Mouse (Mus musculus) C2C12 (cell line): ENCODE measurements around the gene Frmd4a. TPM values are rescaled to one million over a fixed set of nuclear protein-coding genes. Genes with fewer than 3 reads are reported as not detected.

Experiments
- H3K27me3 ChIP-seq: one replicate; pipeline ENCODE4 v1.6.1; 2011; ENCODE audit not compliant: control insufficient read depth, insufficient read depth, insufficient read length
- H3K36me3 ChIP-seq: one replicate; pipeline ENCODE4 v1.6.1; 2011; ENCODE audit not compliant: control insufficient read depth, insufficient read depth
- H3K4me3 ChIP-seq: one replicate; pipeline ENCODE4 v1.5.1; 2011; ENCODE audit warnings: mild to moderate bottlenecking, control low read depth; ENCODE audit not compliant: poor library complexity, insufficient read depth, severe bottlenecking
- H3K79me2 ChIP-seq: one replicate; pipeline ENCODE4 v1.6.1; 2011; ENCODE audit not compliant: control insufficient read depth, insufficient read depth
- H3K79me3 ChIP-seq: one replicate; pipeline ENCODE4 v1.6.1; 2011; ENCODE audit warnings: low read depth, control low read depth
- H3ac ChIP-seq: one replicate; pipeline ENCODE3; 2011; ENCODE audit warnings: low read depth; ENCODE audit not compliant: control insufficient read depth, insufficient read length
- CEBPB ChIP-seq: IDR thresholded peaks from one replicate; pipeline ENCODE4 v1.6.1; 2011; ENCODE audit warnings: low read depth, mild to moderate bottlenecking, control low read depth, moderate library complexity
- CTCF ChIP-seq: IDR thresholded peaks from one replicate; pipeline ENCODE4 v1.5.1; 2011; ENCODE audit not compliant: control insufficient read depth, insufficient read depth, insufficient read length
- FOSL1 ChIP-seq: IDR thresholded peaks from one replicate; pipeline ENCODE4 v1.8.0; 2011; ENCODE audit warnings: mild to moderate bottlenecking, low read length; ENCODE audit not compliant: poor library complexity, insufficient read depth, severe bottlenecking
- MAX ChIP-seq: IDR thresholded peaks from one replicate; pipeline ENCODE4 v1.6.1; 2011; ENCODE audit warnings: mild to moderate bottlenecking, control low read depth
- MYOD1 ChIP-seq: IDR thresholded peaks from one replicate; pipeline ENCODE4 v1.6.1; 2011; ENCODE audit warnings: low read depth; ENCODE audit not compliant: control insufficient read depth, insufficient read length
- MYOG ChIP-seq: IDR thresholded peaks from one replicate; pipeline ENCODE4 v1.6.1; 2011; ENCODE audit not compliant: control insufficient read depth, insufficient read length; ENCODE audit errors: extremely low read depth
- USF1 ChIP-seq: IDR thresholded peaks from one replicate; pipeline ENCODE4 v1.6.1; 2011; ENCODE audit warnings: low read depth, mild to moderate bottlenecking, control low read depth, moderate library complexity
- polyA plus RNA-seq: library from polyadenylated mRNA; unstranded; fragments of >200 nt; fragmentation: generic; extraction: Trizol; gene quantifications from one replicate; pipeline ENCODE4 v1.2.1, GENCODE M21; 2012; ENCODE audit warnings: missing spikeins

Gene Frmd4a
- polyA plus RNA-seq, 1 experiment, result 32.7 TPM

DNA sequence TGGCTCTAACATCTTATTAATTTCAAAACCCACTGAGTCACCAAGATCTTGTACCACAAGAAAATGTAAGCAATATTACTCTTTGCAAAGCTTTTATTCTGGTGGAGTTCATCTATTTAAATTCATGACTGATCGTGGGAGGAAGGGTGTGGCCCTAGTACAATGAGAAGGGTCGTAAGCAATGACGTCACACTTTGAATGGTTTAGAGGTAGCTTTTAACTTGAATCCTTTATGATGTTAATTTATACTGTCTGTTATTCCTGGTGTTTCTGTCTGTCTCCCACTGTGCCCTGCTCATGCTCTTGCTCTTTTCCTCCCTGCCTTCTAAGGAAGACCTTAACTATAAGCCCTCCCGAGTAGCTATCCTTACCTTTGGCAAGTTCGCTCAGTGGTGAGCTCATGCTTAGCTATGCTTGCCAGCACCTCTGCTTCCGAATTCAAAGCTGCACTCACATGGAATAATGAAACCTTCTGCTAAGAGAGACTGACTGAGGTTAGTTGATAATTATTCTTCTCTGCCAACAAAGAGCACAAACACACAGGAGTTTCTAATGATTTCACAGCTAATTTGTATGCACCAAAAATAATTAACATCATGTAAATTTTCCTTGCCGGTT is 95.9 kb downstream of the Frmd4a start:
- H3ac ChIP-seq, result no peak overlapping the region
- no peaks in the 10 kb centered on the region for H3K79me2 ChIP-seq
- no peak overlapping the region for H3K4me3 ChIP-seq
- no peaks in the 10 kb centered on the region for H3K79me3 ChIP-seq
- no peaks in the 10 kb centered on the region for H3K36me3 ChIP-seq
- TF ChIP-seq MAX (no peak), CEBPB (no peak), MYOD1 (no peak), USF1 (no peak), MYOG (no peak), FOSL1 (no peak), CTCF (no peak)
- peaks cover 6% of the 10 kb centered on the region for H3K27me3 ChIP-seq

DNA sequence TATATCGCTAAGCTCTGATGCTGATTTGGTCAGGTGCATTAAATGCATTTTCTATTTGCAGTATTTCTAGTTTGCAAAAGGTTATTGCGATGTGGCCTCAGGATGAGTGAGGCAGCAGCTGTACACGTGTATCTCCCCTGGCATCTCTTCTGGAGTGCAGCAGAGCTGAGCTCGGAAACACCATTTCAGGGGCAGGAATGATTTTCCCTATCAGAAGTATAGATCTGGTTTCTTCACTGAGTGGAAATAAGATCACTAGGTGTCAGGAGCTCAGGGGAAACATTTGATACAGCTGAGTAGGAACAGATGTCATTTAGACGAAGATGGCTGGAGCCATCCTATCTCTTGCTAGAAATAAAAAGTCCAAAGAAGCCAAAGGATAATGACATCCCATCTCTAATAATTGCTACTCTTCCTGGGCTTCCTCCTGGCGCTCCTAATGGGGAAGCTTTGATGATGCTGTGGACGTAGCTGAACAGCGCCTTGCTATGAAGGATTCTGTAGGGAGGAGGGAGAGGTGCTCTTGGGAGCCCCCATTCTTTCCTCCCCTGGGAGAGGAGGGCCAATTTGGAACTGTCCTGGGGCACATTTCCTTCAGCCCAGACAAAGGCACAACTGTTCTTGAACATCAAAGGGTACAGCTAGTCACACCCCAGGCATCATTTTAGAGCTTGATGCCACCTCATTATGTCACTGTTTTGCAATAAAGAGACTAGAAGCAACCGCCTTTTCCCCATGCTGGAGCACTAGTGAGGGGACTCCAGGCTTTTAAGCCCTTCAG is 102.4 kb downstream of the Frmd4a start:
- H3ac ChIP-seq, result no peak overlapping the region
- no peak for TF ChIP-seq USF1
- no peak for TF ChIP-seq MAX
- no peak for TF ChIP-seq MYOG
- TF ChIP-seq CEBPB, result no peak
- TF ChIP-seq CTCF, result no peak
- no peak for TF ChIP-seq MYOD1
- TF ChIP-seq FOSL1, result no peak
- no peaks in the 10 kb centered on the region for H3K79me2 ChIP-seq

DNA sequence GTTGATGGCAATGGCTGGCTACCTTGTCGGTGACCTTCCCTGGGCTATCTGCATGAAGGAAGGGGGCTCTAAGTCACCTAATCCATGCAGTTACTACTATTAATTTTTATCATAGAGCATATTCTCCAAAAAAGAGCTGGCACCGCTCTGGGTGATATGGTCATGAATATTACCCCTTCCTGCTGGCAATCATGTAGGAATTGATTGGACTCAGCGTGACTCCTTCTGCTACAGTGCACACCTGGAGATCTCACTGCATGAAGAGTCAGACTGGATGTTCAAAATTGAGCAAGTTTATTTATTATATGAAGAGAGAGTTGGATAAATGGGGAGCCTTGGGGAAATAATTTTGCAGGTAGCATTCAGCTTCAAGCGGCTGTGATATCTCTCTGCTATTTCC is 113.7 kb downstream of the Frmd4a start:
- Histone ChIP-seq H3K79me3 (no peaks in the 10 kb centered on the region), H3K4me3 (no peak overlapping the region), H3K27me3 (peaks cover 24% of the 10 kb centered on the region), H3ac (no peak overlapping the region), H3K79me2 (no peaks in the 10 kb centered on the region), H3K36me3 (no peaks in the 10 kb centered on the region)
- TF ChIP-seq FOSL1 (no peak), CEBPB (no peak), USF1 (no peak), MAX (no peak), MYOD1 (no peak), CTCF (no peak), MYOG (no peak)

More for the DNA sequence above, 102.4 kb downstream of the Frmd4a start:
- no peaks in the 10 kb centered on the region for H3K79me3 ChIP-seq
- H3K27me3 ChIP-seq, result peaks cover 19% of the 10 kb centered on the region
- H3K36me3 ChIP-seq, result no peaks in the 10 kb centered on the region
- no peak overlapping the region for H3K4me3 ChIP-seq

DNA sequence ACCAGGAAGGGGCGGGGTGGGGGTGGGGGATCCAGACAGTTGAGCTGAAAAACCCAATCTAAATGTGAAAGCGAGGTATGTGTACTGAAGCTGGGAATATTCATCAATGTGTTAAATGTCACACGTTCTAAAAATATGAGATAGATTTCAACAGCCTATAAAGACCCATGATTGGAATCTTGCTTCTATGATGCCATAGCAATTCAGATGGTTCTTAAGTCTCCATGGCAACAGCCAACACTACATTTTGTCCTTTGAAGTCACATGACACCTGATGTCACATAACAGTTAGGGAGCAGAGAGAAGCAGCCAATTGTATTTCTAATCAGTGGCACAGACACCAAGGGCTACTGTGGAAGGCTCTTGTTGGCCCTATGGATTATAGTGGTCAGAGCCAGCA is 120.0 kb downstream of the Frmd4a start:
- TF ChIP-seq USF1, result no peak
- no peak for TF ChIP-seq FOSL1
- TF ChIP-seq MAX, result no peak
- no peak for TF ChIP-seq CTCF
- no peak for TF ChIP-seq MYOD1
- peaks cover 30% of the 10 kb centered on the region for H3K27me3 ChIP-seq
- no peaks in the 10 kb centered on the region for H3K79me3 ChIP-seq
- H3K79me2 ChIP-seq, result no peaks in the 10 kb centered on the region
- no peaks in the 10 kb centered on the region for H3K36me3 ChIP-seq
- no peak overlapping the region for H3ac ChIP-seq
- H3K4me3 ChIP-seq, result no peak overlapping the region

DNA sequence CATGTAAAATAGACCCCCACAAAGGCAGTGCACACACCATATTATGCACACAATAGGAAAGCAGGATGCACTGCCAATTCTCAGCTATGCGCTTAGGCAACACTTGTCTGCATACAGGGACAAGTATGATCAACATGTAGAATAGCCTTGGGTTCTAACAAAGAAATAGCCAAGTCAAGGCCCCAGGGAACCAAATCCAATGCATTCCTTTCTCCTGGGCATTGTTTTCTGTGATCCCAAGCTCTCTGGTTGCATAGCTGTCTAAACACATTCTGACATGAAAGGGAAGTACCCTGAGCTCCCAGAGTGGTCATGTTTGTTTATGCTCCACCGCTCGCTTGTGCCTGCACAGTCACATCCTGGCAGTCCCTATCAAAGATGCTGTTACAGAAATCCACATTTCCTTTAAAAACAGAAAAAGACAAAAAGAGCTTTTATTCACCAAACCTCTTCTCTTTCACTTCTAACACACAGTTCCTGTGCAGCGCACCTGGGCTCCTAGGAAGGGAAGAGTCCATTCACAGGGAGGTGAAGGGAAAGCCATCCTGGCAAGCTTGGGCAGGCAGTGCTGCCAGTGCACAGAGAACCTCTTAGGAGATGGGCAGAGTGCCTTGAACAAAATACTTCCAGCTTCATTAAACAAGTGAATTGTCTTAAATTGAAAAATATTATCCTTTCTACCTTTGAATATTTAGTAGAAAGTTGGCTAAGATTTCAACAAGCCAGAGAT is 124.9 kb downstream of the Frmd4a start:
- no peak overlapping the region for H3K4me3 ChIP-seq
- no peak overlapping the region for H3ac ChIP-seq
- H3K79me2 ChIP-seq, result no peaks in the 10 kb centered on the region
- no peak for TF ChIP-seq MYOG
- no peak for TF ChIP-seq CEBPB
- no peak for TF ChIP-seq MAX
- no peak for TF ChIP-seq CTCF
- TF ChIP-seq MYOD1, result no peak
- no peak for TF ChIP-seq FOSL1
- TF ChIP-seq USF1, result no peak
- H3K36me3 ChIP-seq, result no peaks in the 10 kb centered on the region
- H3K79me3 ChIP-seq, result no peaks in the 10 kb centered on the region
- H3K27me3 ChIP-seq, result peaks cover 43% of the 10 kb centered on the region
